Mouse (Mus musculus): Measurements from ENCODE around the gene Gpr139. TPM values are rescaled to one million over a fixed set of nuclear protein-coding genes. Genes with fewer than 3 reads are reported as not detected.

Gene Gpr139
- not detected in 2 replicates for total RNA-seq (2014; fragmentation: Nextera tagmentation)
- total RNA-seq (2017) = not detected in 2 replicates

- ATAC-seq (replicated peaks; ENCODE audit: low FRiP score, low TSS enrichment, poor library complexity, severe bottlenecking) = no peak
Observed at GRCm38 (mm10) chr7:119184341-119185143, at the start of gene Gpr139. Gpr139 (minus strand) TSS chr7:119184603.

GRCm38 (mm10) chr7:119230971-119231370 lies 46.6 kb upstream of the Gpr139 start:
- no peak for ATAC-seq (replicated peaks; ENCODE audit: low FRiP score, low TSS enrichment, poor library complexity, severe bottlenecking)

GRCm38 (mm10) chr7:119222706-119223105 lies 38.3 kb upstream of the Gpr139 start:
- ATAC-seq (replicated peaks; ENCODE audit: low FRiP score, low TSS enrichment, poor library complexity, severe bottlenecking) = no peak

GRCm38 (mm10) chr7:119219121-119219520 lies 34.7 kb upstream of the Gpr139 start:
- no peak for ATAC-seq (replicated peaks; ENCODE audit: low FRiP score, low TSS enrichment, poor library complexity, severe bottlenecking)

- no peak for ATAC-seq (replicated peaks; ENCODE audit: low FRiP score, low TSS enrichment, poor library complexity, severe bottlenecking)
Observed at GRCm38 (mm10) chr7:119207251-119207650, 22.8 kb upstream of the Gpr139 start.

- no peak for ATAC-seq (replicated peaks; ENCODE audit: low FRiP score, low TSS enrichment, poor library complexity, severe bottlenecking)
Observed at GRCm38 (mm10) chr7:119186374-119186773, 2.0 kb upstream of the Gpr139 start.

GRCm38 (mm10) chr7:119185181-119185940 lies 958 bp upstream of the Gpr139 start:
- no peak for ATAC-seq (replicated peaks; ENCODE audit: low FRiP score, low TSS enrichment, poor library complexity, severe bottlenecking)

- no peak for ATAC-seq (replicated peaks; ENCODE audit: low FRiP score, low TSS enrichment, poor library complexity, severe bottlenecking)
Observed at GRCm38 (mm10) chr7:119181053-119181452, 3.4 kb downstream of the Gpr139 start.

- no peak for ATAC-seq (replicated peaks; ENCODE audit: low FRiP score, low TSS enrichment, poor library complexity, severe bottlenecking)
Observed at GRCm38 (mm10) chr7:119160015-119160414, 24.4 kb downstream of the Gpr139 start.

- ATAC-seq (replicated peaks; ENCODE audit: low FRiP score, low TSS enrichment, poor library complexity, severe bottlenecking) = no peak
Observed at GRCm38 (mm10) chr7:119111771-119112170, 72.6 kb downstream of the Gpr139 start.

- no peak for ATAC-seq (replicated peaks; ENCODE audit: low FRiP score, low TSS enrichment, poor library complexity, severe bottlenecking)
Observed at GRCm38 (mm10) chr7:119105878-119106277, 78.5 kb downstream of the Gpr139 start.

GRCm38 (mm10) chr7:119096583-119096982 lies 87.8 kb downstream of the Gpr139 start:
- ATAC-seq (replicated peaks; ENCODE audit: low FRiP score, low TSS enrichment, poor library complexity, severe bottlenecking) = no peak

Other genes starting within 250 kb of the Gpr139 start
- 0.99 and 1.2 TPM in 2 replicates for gene Gprc5b, start 189.4 kb downstream of the Gpr139 start, total RNA-seq (2014; fragmentation: Nextera tagmentation)
- gene Gprc5b, start 189.4 kb downstream of the Gpr139 start, total RNA-seq (2017) = 0.23 and 4.2 TPM in 2 replicates